Mouse (Mus musculus) left cerebral cortex, adult 9 months (tissue): ENCODE data around the gene Oat.

ENCODE experiments used
- DNase-seq, 2 experiments: peaks; one replicate each; pipeline ENCODE4 v3.0.0; 2022; ENCODE audit warnings: low spot score in 2 of 2

Oat gene

DNA sequence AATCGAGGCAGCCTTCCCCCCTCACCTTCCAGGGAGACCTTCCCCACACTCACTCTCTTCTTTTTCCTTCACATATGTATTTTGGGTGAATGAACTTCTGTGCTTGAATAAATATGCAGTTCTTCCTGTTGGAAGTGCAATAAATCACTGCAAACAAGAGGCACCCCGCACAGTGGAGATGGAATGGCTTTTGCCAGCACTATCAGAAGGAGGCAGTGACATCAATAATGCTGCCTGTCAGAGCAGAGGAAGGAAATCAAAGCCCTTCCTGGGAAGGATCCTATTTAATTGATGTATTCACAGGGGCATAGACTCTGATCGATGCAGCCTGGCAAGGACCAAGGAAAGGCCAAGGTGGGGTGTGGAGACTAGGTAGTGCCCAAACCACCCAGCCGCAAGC, 33.8 kb downstream of the Oat start:
- DNase-seq = no peak

DNA sequence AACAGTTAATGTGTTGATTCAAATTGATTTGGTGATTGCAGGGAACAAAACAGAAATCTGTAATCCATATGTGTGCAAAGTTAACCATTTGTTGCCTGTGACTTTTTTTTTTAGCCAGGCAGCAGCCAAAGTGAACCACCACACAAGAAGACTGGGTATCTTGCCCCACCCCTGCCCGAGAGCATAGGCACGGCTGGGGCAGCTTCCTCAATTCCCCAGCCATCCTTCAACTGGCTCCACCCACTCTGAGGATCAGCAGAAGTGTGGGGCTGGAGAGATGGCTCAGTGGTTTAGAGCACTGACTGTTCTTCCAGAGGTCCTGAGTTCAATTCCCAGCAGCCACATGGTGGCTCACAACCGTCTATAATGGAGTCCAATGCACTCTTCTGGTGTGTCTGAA, 34.6 kb downstream of the Oat start:
- no peak for DNase-seq

DNA sequence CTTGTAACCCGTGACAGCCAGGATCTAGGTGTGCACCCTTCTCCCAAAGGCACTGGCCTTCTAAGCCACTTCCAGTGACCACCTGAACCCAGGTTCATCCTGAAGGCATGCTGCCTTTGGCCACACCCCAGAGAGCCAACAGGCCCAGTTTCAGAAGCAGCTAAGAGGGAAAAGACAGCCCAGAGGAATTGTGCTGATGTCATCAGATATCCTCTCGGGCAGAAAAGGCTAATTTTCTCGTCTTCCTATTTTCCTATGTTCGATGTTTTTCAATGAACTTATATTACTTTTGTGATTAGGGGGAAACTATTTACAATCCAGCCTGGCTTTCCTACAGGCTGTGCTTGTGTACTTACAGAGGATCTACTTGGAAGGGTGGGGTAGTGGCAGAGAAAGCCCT, 35.6 kb downstream of the Oat start:
- no peak for DNase-seq

DNA sequence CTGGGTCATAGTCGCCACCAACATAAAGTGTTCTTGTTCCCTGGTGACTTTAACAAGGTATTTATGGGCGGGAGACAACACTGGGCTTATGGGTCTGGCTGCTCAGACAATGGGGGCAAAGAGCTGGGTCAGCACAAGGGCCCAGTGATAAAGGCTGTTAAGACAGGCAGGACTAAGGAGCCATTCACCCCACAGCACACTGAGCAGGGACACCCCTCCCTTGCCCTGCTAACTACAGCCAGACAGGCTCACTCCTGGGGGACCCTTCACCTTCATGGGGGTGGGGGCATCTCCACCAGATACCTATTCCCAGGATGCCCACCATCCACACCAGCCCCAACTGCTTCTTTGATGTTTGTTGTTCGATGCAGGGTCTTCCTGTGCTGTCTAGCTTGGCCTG, 47.0 kb downstream of the Oat start:
- no peak for DNase-seq

DNA sequence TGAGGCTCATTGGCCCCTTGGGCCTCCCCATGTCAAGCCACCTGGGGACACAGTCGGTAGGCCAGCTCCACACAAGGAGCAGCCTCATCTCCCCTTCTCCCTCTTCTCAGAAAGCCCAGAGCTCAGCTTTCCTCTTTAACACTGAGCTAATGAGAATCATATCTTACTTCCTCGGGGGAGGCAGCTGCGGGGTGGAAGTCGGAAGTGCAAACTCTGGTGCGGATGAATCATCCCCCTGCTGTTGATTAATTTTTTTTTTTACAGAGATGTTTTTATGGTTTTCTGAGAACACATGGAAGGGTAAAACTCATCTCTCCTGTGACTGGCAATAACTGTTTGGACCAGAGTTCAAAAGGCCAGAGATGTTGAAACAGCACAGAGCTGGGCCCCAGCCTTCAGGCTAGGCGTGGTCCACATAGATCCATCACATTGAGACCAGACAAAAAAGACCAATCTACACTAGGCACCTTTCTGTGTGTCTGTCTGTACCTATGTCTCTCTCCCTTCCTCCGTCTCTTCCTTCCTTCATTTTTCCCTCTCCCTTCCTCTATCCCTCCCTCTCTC, 62.7 kb downstream of the Oat start:
- peak in 1 of 2 experiments; percentile 11 for DNase-seq

DNA sequence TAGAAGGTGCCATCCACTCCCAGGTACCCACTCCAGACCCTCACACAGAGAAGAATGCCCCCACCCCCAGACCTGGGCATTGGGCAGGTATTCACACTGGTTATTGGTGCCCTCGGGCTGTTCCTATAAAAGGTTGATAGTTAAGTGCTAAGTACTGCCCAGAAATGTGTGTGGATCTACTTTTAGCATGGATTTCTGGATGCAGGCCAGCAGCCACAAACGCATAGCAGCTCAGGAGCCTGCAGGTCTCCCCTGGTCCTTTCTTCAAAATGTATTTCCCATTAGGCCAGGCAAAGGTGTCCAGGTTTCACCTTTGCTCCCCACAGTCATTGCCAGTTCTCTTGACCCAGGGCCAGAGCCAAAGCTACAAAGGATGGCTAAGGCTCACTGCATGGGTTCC, 67.1 kb downstream of the Oat start:
- DNase-seq = no peak
